Mouse (Mus musculus): ENCODE data around the gene Sik2. TPM values are rescaled to one million over a fixed set of nuclear protein-coding genes. Genes with fewer than 3 reads are reported as not detected.

Gene Sik2
- polyA plus RNA-seq, 1 experiment from 2014 or later = 13.4 TPM

DNA sequence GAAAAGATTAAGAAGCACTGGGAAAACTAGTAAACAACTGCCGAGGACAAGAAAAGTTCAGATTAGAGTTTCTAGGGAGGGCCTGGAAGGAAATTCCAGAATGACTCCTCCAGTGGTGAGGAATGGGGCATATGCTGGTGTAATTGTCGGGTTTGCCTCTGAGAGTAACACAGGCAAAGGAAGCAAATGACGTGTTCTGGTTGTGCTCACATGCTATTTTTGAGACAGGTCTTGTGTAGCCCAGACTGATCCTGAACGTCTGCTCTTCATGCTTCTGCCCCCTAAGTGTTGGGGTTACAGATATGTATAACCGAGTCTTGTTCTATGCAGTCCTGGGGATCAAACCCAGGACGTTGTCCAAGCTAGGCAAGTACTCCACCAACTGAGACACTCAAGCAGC, 22.7 kb upstream of the Sik2 start:
- no peaks in the 10 kb centered on the region for H3K27me3 ChIP-seq (ENCODE audit: control insufficient read depth, insufficient read depth, low read length)
- 35% methylated on average over 6 of the region's 6 CpGs for WGBS
- H3K9me3 ChIP-seq (ENCODE audit: control insufficient read depth, low read length) = no peaks in the 10 kb centered on the region
- H3K36me3 ChIP-seq (ENCODE audit: control insufficient read depth, insufficient read depth, low read length) = no peaks in the 10 kb centered on the region
- H3K4me3 ChIP-seq (ENCODE audit: control insufficient read depth in 1 of 2, insufficient read depth in 1 of 2, low read depth in 1 of 2, low read length in 2 of 2) = no peak overlapping the region
- no peak overlapping the region for H3K4me2 ChIP-seq (ENCODE audit: low read length)
- no peak overlapping the region for H3K9ac ChIP-seq (ENCODE audit: low read length)
- H3K27ac ChIP-seq (replicated peaks in 1 of 2; ENCODE audit: control insufficient read depth in 1 of 2, insufficient read depth in 1 of 2, low read depth in 2 of 2, low read length in 2 of 2) = peak overlapping the region in 1 of 2 experiments; percentile 4; a peak in 1 of 4 replicates
- peaks cover 0 to 5% of the 10 kb centered on the region in 2 experiments; a peak in 1 of 4 replicates for H3K4me1 ChIP-seq (ENCODE audit: control insufficient read depth in 2 of 2, insufficient read depth in 2 of 2, low read length in 2 of 2)
- no peak for ATAC-seq (ENCODE audit: insufficient number of reproducible peaks, insufficient read depth, low FRiP score, low read depth)

DNA sequence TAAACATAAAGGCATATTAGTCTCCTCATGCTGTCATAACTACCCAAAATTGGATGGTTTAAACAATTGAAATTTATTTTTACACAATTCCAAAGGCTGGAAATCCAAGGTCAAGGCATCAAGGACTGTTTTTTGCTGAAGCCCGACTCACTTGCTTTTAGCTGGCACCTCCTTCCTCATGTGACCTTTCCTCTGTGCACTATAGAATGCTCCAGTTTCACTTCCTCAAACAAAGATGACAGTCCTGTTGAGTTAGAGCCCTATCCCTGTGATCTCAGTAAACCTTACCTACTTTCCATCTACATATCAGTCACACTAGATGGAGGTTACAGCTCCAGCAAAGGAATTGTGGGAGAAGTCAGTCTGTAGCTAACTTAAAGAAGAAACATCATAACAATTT, 21.3 kb upstream of the Sik2 start:
- ATAC-seq (ENCODE audit: insufficient number of reproducible peaks, insufficient read depth, low FRiP score, low read depth) = no peak

DNA sequence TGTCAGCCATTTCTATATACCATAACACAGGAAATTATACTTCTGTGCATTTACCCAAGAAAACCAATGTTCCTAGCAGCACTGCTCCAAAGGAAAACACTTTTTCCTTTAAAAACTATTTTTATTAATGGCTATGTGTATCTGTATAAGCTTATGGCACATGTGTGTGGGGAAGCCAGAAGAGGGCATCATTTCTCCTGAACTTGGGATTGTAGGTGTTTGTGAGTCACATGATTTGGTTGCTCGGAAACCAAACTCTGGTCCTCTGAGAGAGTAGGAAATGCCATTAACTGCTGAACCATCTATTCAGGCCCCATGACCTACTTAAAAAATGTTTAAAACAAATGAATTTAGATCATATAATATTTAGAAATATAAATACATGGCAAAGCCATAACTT, 18.1 kb upstream of the Sik2 start:
- Histone ChIP-seq H3K4me1 (ENCODE audit: control insufficient read depth in 2 of 2, insufficient read depth in 2 of 2, low read length in 2 of 2) (no peaks in the 10 kb centered on the region), H3K4me3 (ENCODE audit: control insufficient read depth in 1 of 2, insufficient read depth in 1 of 2, low read depth in 1 of 2, low read length in 2 of 2) (no peak overlapping the region), H3K27me3 (ENCODE audit: control insufficient read depth, insufficient read depth, low read length) (no peaks in the 10 kb centered on the region), H3K27ac (replicated peaks in 1 of 2; ENCODE audit: control insufficient read depth in 1 of 2, insufficient read depth in 1 of 2, low read depth in 2 of 2, low read length in 2 of 2) (no peak overlapping the region), H3K4me2 (ENCODE audit: low read length) (no peak overlapping the region), H3K9me3 (ENCODE audit: control insufficient read depth, low read length) (no peaks in the 10 kb centered on the region), H3K36me3 (ENCODE audit: control insufficient read depth, insufficient read depth, low read length) (no peaks in the 10 kb centered on the region), H3K9ac (ENCODE audit: low read length) (no peak overlapping the region)
- 64% methylated on average over 1 of the region's 1 CpGs for WGBS
- no peak for ATAC-seq (ENCODE audit: insufficient number of reproducible peaks, insufficient read depth, low FRiP score, low read depth)

More for the DNA sequence above, 21.3 kb upstream of the Sik2 start:
- Histone ChIP-seq H3K27me3 (ENCODE audit: control insufficient read depth, insufficient read depth, low read length) (no peaks in the 10 kb centered on the region), H3K4me3 (ENCODE audit: control insufficient read depth in 1 of 2, insufficient read depth in 1 of 2, low read depth in 1 of 2, low read length in 2 of 2) (no peak overlapping the region), H3K36me3 (ENCODE audit: control insufficient read depth, insufficient read depth, low read length) (no peaks in the 10 kb centered on the region), H3K27ac (replicated peaks in 1 of 2; ENCODE audit: control insufficient read depth in 1 of 2, insufficient read depth in 1 of 2, low read depth in 2 of 2, low read length in 2 of 2) (no peak overlapping the region), H3K4me2 (ENCODE audit: low read length) (no peak overlapping the region), H3K4me1 (ENCODE audit: control insufficient read depth in 2 of 2, insufficient read depth in 2 of 2, low read length in 2 of 2) (no peaks in the 10 kb centered on the region), H3K9me3 (ENCODE audit: control insufficient read depth, low read length) (no peaks in the 10 kb centered on the region), H3K9ac (ENCODE audit: low read length) (no peak overlapping the region)
- WGBS = 38% methylated on average over 1 of the region's 1 CpGs

DNA sequence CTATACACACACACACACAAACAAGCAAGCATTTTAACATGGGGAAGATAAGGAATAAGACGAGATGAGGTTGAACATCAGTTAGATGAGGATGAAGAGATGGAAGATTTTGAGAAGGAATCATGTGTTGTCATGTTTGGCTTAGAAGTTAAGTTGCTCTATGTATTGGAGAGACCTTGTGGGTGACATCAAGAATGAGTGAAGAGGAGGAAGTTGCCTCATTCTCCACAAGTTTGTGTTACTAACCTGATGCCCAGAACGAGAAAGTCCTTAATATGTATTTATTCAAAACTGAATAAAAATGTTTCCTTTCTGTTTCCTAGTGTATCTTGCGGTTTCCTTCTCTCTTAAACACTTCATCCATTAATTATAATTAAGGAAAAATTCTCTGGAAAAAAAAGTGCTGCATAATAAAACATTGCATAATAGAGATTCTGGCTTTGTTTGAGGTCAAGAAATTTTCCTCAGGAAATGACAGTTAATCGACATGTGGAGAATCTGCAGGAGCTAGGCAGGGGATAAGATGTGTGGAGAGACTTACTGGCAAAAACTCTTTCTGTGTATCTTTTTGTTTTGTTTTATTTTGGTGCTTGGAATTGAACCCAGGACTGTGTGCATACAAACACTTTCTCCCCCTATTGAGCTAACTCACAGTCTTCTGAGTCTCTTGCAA, 12.4 kb upstream of the Sik2 start:
- Histone ChIP-seq H3K36me3 (ENCODE audit: control insufficient read depth, insufficient read depth, low read length) (no peaks in the 10 kb centered on the region), H3K4me1 (ENCODE audit: control insufficient read depth in 2 of 2, insufficient read depth in 2 of 2, low read length in 2 of 2) (no peaks in the 10 kb centered on the region), H3K9me3 (ENCODE audit: control insufficient read depth, low read length) (no peaks in the 10 kb centered on the region), H3K27ac (replicated peaks in 1 of 2; ENCODE audit: control insufficient read depth in 1 of 2, insufficient read depth in 1 of 2, low read depth in 2 of 2, low read length in 2 of 2) (no peak overlapping the region), H3K9ac (ENCODE audit: low read length) (no peak overlapping the region), H3K4me2 (ENCODE audit: low read length) (no peak overlapping the region), H3K4me3 (ENCODE audit: control insufficient read depth in 1 of 2, insufficient read depth in 1 of 2, low read depth in 1 of 2, low read length in 2 of 2) (no peak overlapping the region), H3K27me3 (ENCODE audit: control insufficient read depth, insufficient read depth, low read length) (no peaks in the 10 kb centered on the region)
- no peak for ATAC-seq (ENCODE audit: insufficient number of reproducible peaks, insufficient read depth, low FRiP score, low read depth)
- 77% methylated on average over 4 of the region's 4 CpGs for WGBS

DNA sequence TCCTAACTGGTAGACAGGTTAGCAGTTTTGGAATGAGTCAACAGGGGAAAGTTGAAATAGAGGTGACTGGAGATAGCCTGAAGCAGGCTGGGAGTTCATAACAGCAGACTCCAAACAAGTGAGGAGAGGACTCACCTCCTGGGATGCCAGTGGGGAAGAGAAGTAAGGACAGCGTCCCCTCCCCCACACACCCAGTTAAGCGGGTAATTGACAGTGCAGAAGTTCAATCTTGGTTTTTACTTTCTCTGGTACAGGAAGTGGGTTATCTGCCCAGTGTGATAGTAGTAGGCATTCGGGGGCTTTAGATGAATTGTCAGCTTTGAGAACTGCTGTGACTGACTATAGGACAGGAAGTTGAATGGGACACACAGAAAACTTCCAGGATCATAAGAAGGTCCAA, 11.5 kb upstream of the Sik2 start:
- Histone ChIP-seq H3K36me3 (ENCODE audit: control insufficient read depth, insufficient read depth, low read length) (no peaks in the 10 kb centered on the region), H3K27me3 (ENCODE audit: control insufficient read depth, insufficient read depth, low read length) (no peaks in the 10 kb centered on the region), H3K4me1 (ENCODE audit: control insufficient read depth in 2 of 2, insufficient read depth in 2 of 2, low read length in 2 of 2) (peaks cover 2 to 4% of the 10 kb centered on the region in 2 experiments; a peak in 3 of 4 replicates), H3K27ac (replicated peaks in 1 of 2; ENCODE audit: control insufficient read depth in 1 of 2, insufficient read depth in 1 of 2, low read depth in 2 of 2, low read length in 2 of 2) (no peak overlapping the region), H3K9me3 (ENCODE audit: control insufficient read depth, low read length) (no peaks in the 10 kb centered on the region), H3K9ac (ENCODE audit: low read length) (no peak overlapping the region), H3K4me3 (ENCODE audit: control insufficient read depth in 1 of 2, insufficient read depth in 1 of 2, low read depth in 1 of 2, low read length in 2 of 2) (no peak overlapping the region), H3K4me2 (ENCODE audit: low read length) (no peak overlapping the region)
- ATAC-seq (ENCODE audit: insufficient number of reproducible peaks, insufficient read depth, low FRiP score, low read depth) = no peak
- WGBS = 49% methylated on average over 3 of the region's 3 CpGs

DNA sequence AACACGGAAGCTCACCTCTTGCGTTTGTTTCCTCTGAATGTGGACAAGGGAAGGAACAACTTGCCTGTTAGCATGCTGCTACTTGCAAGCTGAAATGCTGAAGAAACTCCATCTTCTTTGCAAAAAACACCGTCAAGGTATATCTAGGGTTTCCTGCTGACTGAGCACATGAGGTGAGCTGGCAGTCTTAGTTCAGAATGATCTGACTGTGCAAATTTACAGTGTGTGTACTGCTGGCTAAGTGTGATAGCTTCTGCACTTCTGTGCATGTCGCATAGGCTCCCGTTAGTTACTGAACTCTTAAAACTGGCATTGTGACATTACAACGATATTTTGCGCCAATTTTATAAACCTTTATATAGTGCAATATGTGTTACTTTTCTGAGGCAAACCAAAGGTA, 10.8 kb upstream of the Sik2 start:
- no peaks in the 10 kb centered on the region for H3K9me3 ChIP-seq (ENCODE audit: control insufficient read depth, low read length)
- no peak overlapping the region for H3K4me3 ChIP-seq (ENCODE audit: control insufficient read depth in 1 of 2, insufficient read depth in 1 of 2, low read depth in 1 of 2, low read length in 2 of 2)
- H3K9ac ChIP-seq (ENCODE audit: low read length) = no peak overlapping the region
- peaks cover 2 to 4% of the 10 kb centered on the region in 2 experiments; a peak in 3 of 4 replicates for H3K4me1 ChIP-seq (ENCODE audit: control insufficient read depth in 2 of 2, insufficient read depth in 2 of 2, low read length in 2 of 2)
- 77% methylated on average over 7 of the region's 7 CpGs for WGBS
- H3K36me3 ChIP-seq (ENCODE audit: control insufficient read depth, insufficient read depth, low read length) = no peaks in the 10 kb centered on the region
- no peak overlapping the region for H3K4me2 ChIP-seq (ENCODE audit: low read length)
- H3K27ac ChIP-seq (replicated peaks in 1 of 2; ENCODE audit: control insufficient read depth in 1 of 2, insufficient read depth in 1 of 2, low read depth in 2 of 2, low read length in 2 of 2) = no peak overlapping the region
- H3K27me3 ChIP-seq (ENCODE audit: control insufficient read depth, insufficient read depth, low read length) = no peaks in the 10 kb centered on the region
- ATAC-seq (ENCODE audit: insufficient number of reproducible peaks, insufficient read depth, low FRiP score, low read depth) = no peak

DNA sequence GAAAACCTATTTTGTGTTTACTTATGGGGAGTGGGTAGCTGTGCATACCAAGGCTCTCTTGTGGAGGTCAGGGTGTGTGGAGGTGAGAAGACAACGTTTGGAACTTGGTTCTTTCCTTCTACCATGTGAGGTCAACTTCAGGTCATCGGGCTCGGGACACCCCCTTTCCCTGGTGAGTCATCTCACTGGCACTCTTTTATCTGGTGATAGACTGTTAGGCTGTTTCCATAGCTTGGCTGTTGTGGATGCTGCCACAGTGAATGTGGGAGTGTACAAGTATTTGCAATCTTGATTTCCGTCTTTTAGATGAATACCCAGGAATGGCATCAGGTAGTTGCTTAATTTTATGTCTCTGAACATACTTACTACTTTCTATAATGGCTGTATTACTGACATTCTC, 6.9 kb upstream of the Sik2 start:
- H3K36me3 ChIP-seq (ENCODE audit: control insufficient read depth, insufficient read depth, low read length) = no peaks in the 10 kb centered on the region
- H3K27me3 ChIP-seq (ENCODE audit: control insufficient read depth, insufficient read depth, low read length) = no peaks in the 10 kb centered on the region
- no peak overlapping the region for H3K4me3 ChIP-seq (ENCODE audit: control insufficient read depth in 1 of 2, insufficient read depth in 1 of 2, low read depth in 1 of 2, low read length in 2 of 2)
- H3K4me1 ChIP-seq (ENCODE audit: control insufficient read depth in 2 of 2, insufficient read depth in 2 of 2, low read length in 2 of 2) = peaks cover 2 to 4% of the 10 kb centered on the region in 2 experiments; a peak in 3 of 4 replicates
- no peak for ATAC-seq (ENCODE audit: insufficient number of reproducible peaks, insufficient read depth, low FRiP score, low read depth)
- H3K9ac ChIP-seq (ENCODE audit: low read length) = no peak overlapping the region
- WGBS = 3% methylated on average over 4 of the region's 4 CpGs
- no peak overlapping the region for H3K4me2 ChIP-seq (ENCODE audit: low read length)
- no peaks in the 10 kb centered on the region for H3K9me3 ChIP-seq (ENCODE audit: control insufficient read depth, low read length)
- no peak overlapping the region for H3K27ac ChIP-seq (replicated peaks in 1 of 2; ENCODE audit: control insufficient read depth in 1 of 2, insufficient read depth in 1 of 2, low read depth in 2 of 2, low read length in 2 of 2)

DNA sequence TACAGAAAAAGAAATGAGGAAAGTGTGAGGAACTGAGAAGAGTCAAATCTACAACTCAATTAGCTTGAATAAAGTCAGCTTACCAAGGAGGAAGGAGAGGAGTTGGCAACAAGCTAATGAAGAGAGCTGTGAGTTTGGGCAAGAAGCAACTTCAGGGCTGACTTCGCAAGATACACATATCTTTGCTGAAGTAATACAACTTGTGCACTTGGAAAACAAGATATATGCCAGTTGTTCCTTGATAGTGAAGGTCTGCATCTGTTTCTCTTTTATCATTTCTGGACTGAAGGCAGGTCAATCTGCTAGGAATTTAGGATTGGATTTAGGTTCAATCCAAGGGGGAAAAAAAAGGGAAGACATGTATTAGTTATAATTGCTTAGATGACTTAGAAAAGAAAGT, 4.8 kb upstream of the Sik2 start:
- H3K9ac ChIP-seq (ENCODE audit: low read length) = no peak overlapping the region
- no peaks in the 10 kb centered on the region for H3K27me3 ChIP-seq (ENCODE audit: control insufficient read depth, insufficient read depth, low read length)
- no peaks in the 10 kb centered on the region for H3K9me3 ChIP-seq (ENCODE audit: control insufficient read depth, low read length)
- H3K4me3 ChIP-seq (ENCODE audit: control insufficient read depth in 1 of 2, insufficient read depth in 1 of 2, low read depth in 1 of 2, low read length in 2 of 2) = no peak overlapping the region
- peaks cover 5 to 11% of the 10 kb centered on the region in 2 experiments; a peak in 3 of 4 replicates for H3K4me1 ChIP-seq (ENCODE audit: control insufficient read depth in 2 of 2, insufficient read depth in 2 of 2, low read length in 2 of 2)
- H3K4me2 ChIP-seq (ENCODE audit: low read length) = no peak overlapping the region
- no peaks in the 10 kb centered on the region for H3K36me3 ChIP-seq (ENCODE audit: control insufficient read depth, insufficient read depth, low read length)
- no peak overlapping the region for H3K27ac ChIP-seq (replicated peaks in 1 of 2; ENCODE audit: control insufficient read depth in 1 of 2, insufficient read depth in 1 of 2, low read depth in 2 of 2, low read length in 2 of 2)
- no peak for ATAC-seq (ENCODE audit: insufficient number of reproducible peaks, insufficient read depth, low FRiP score, low read depth)
- WGBS = 61% methylated on average over 1 of the region's 1 CpGs

Data from heart, embryonic 14.5 days (tissue).